Mouse (Mus musculus) lung, adult 2 months (tissue): ENCODE results near the gene Rph3a.
"Not testable (repeated sequence)": the region's sequence is repeated elsewhere in the genome, so short reads cannot be mapped to it uniquely, and the experiment has no call there.

Experiments used
- CTCF ChIP-seq: fragments of 200-500 bp; IDR thresholded peaks from 2 replicates; pipeline ENCODE4 v1.5.1; 2011; ENCODE audit warnings: mild to moderate bottlenecking, low read length, control low read depth; ENCODE audit not compliant: insufficient read depth
- POLR2A ChIP-seq: fragments of 200-500 bp; IDR thresholded peaks from 2 replicates; pipeline ENCODE4 v1.6.1; 2011; ENCODE audit warnings: low read depth, mild to moderate bottlenecking, control low read depth, low read length, borderline replicate concordance; ENCODE audit errors: extremely low read depth

GRCm38 (mm10) chr5:120924520-120924919, 85.4 kb downstream of the Rph3a start:
- TF ChIP-seq POLR2A, CTCF: not testable (repeated sequence)
